Mouse (Mus musculus) layer of hippocampus, postnatal 36 days (tissue): ENCODE measurements around the gene Mafb. TPM values are rescaled to one million over a fixed set of nuclear protein-coding genes. Genes with fewer than 3 reads are reported as not detected.

Experiments
- DNase-seq, 2 experiments: peaks; one replicate each; pipeline ENCODE4 v3.0.0; 2022
- total RNA-seq, 2 experiments: library from RNA; stranded (reverse); gene quantifications; 2 replicates each; pipeline ENCODE4 v1.2.3; 2021

Mafb gene
- total RNA-seq, 2 experiments from 2014 or later = 13.8 to 14.3 TPM

DNA sequence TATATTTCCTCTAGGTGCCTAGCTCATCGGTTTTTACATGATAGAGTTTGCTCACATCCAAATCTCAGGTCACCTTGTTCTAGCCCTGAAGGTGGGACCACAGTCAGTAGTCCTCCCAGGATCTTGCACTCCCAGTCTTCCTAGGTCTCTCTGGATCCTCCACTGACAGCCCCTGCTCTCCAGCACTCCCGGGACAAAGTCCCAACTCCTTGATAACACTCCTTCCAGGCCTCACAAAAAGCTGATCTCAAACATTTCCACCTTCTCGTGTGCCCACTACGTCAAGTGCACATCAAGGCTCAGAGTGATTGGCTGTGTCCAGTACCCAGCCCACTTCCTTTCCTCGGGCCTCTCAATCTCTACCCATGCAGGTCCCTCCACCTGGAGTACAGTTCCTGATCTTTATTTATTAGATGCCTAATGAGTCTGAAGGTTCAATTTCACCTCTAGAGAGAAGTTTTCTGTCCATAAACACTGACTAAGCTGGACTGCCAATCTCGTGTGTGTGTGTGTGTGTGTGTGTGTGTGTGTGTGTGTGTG, 41.7 kb downstream of the Mafb start:
- DNase-seq = no peak

DNA sequence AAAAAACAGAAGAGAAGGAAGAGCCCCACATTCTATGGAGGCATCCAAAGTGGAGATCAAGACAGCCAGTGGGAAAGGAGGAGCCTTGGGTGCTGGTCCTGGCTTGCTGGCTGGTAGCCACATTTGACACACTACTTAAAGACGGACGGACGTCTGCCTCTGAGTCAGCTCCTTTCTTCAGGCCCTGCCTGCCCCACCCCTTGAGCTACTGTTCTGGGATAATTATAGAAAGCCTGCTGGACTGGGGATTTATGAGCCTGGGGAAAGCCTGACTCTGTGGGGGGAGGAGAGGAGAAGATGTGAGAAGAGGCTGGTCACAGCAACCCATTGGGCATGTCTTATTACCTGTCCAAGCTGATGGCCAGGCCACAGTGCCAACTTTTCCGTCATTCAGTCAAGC, 45.0 kb downstream of the Mafb start:
- no peak for DNase-seq

DNA sequence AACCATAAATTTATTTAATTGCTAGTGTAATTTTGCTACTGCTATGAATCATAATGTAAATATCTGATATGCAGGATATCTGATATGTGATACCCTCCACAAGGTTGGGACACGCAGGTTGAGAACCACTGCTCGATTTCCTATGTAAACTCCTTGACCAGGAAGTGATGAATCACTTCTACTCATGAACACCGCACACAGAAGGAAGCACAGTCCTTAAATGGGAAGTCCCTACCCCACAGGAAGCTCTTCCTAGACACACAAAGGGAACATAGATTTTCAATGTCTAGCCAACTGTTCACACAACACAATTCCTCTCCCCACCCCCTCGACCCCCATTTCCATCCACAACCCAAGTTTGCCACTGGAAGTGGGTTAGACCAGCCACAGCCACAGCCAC, 48.6 kb downstream of the Mafb start:
- no peak for DNase-seq

Other genes with a start within 250 kb of the Mafb start
- gene Gm826, start 32.9 kb downstream of the Mafb start, total RNA-seq = not detected